Mouse (Mus musculus): ENCODE measurements around the gene Ppp4r3b. TPM values are rescaled to one million over a fixed set of nuclear protein-coding genes. Genes with fewer than 3 reads are reported as not detected.

The Ppp4r3b gene
- 10 to 100 TPM; 46.0 to 50.4 TPM for total RNA-seq (2021)

- intact Hi-C loops (cut with DNase I), result no loop called here
- peak; percentile 97 to 98 for DNase-seq (ENCODE audit: extremely low spot score in 1 of 2, low spot score in 2 of 2)
These were observed at the start of gene Ppp4r3b for GRCm38 (mm10) chr11:29172563-29173124. Ppp4r3b (plus strand) TSS chr11:29172890.

- peak; percentile 3 to 16 for DNase-seq (ENCODE audit: extremely low spot score in 1 of 2, low spot score in 2 of 2)
- intact Hi-C loops (cut with DNase I), result loop anchor here (5.0 to 10.0 kb wide), 2 partner anchors 395 to 518 kb away; no protein-coding TSS in a partner anchor
These were observed 42.8 kb upstream of the Ppp4r3b start for GRCm38 (mm10) chr11:29129862-29130384.

- intact Hi-C loops (cut with DNase I), result loop anchor here (5.0 to 10.0 kb wide), 2 partner anchors 396 to 518 kb away; no protein-coding TSS in a partner anchor
- DNase-seq (ENCODE audit: extremely low spot score in 1 of 2, low spot score in 2 of 2), result peak; percentile 91 to 94
These were observed 42.0 kb upstream of the Ppp4r3b start, which contains the start of gene Pnpt1 for GRCm38 (mm10) chr11:29130385-29131355. Pnpt1 (plus strand) TSS chr11:29130744.

GRCm38 (mm10) chr11:29140671-29141070 lies 32.0 kb upstream of the Ppp4r3b start:
- no peak for DNase-seq (ENCODE audit: extremely low spot score in 1 of 2, low spot score in 2 of 2)
- intact Hi-C loops (cut with DNase I), result no loop called here

- intact Hi-C loops (cut with DNase I), result loop anchor here (5.0 kb wide), 1 partner anchor 68 kb away; no protein-coding TSS in a partner anchor
- DNase-seq (ENCODE audit: extremely low spot score in 1 of 2, low spot score in 2 of 2), result no peak
These were observed 23.8 kb upstream of the Ppp4r3b start for GRCm38 (mm10) chr11:29148901-29149300.

- DNase-seq (ENCODE audit: extremely low spot score in 1 of 2, low spot score in 2 of 2), result no peak
- intact Hi-C loops (cut with DNase I), result no loop called here
These were observed 9.1 kb upstream of the Ppp4r3b start for GRCm38 (mm10) chr11:29163569-29163968.

- intact Hi-C loops (cut with DNase I), result no loop called here
- DNase-seq (ENCODE audit: extremely low spot score in 1 of 2, low spot score in 2 of 2), result peak; percentile 49 to 53
These were observed 715 bp upstream of the Ppp4r3b start for GRCm38 (mm10) chr11:29171959-29172391.

- intact Hi-C loops (cut with DNase I), result no loop called here
- DNase-seq (ENCODE audit: extremely low spot score in 1 of 2, low spot score in 2 of 2), result peak; percentile 51 to 73
These were observed 488 bp downstream of the Ppp4r3b start for GRCm38 (mm10) chr11:29173125-29173631.

- DNase-seq (ENCODE audit: extremely low spot score in 1 of 2, low spot score in 2 of 2), result no peak
- intact Hi-C loops (cut with DNase I), result no loop called here
These were observed 1.2 kb downstream of the Ppp4r3b start for GRCm38 (mm10) chr11:29173706-29174436.

- intact Hi-C loops (cut with DNase I), result no loop called here
- no peak for DNase-seq (ENCODE audit: extremely low spot score in 1 of 2, low spot score in 2 of 2)
These were observed 6.6 kb downstream of the Ppp4r3b start for GRCm38 (mm10) chr11:29179319-29179718.

- DNase-seq (ENCODE audit: extremely low spot score in 1 of 2, low spot score in 2 of 2), result peak; percentile 20 to 23
- intact Hi-C loops (cut with DNase I), result no loop called here
These were observed 8.0 kb downstream of the Ppp4r3b start for GRCm38 (mm10) chr11:29180657-29181056.

- intact Hi-C loops (cut with DNase I), result no loop called here
- DNase-seq (ENCODE audit: extremely low spot score in 1 of 2, low spot score in 2 of 2), result no peak
These were observed 9.1 kb downstream of the Ppp4r3b start for GRCm38 (mm10) chr11:29181751-29182150.

GRCm38 (mm10) chr11:29188981-29189380 lies 16.3 kb downstream of the Ppp4r3b start:
- intact Hi-C loops (cut with DNase I), result no loop called here
- no peak for DNase-seq (ENCODE audit: extremely low spot score in 1 of 2, low spot score in 2 of 2)

- intact Hi-C loops (cut with DNase I), result no loop called here
- DNase-seq (ENCODE audit: extremely low spot score in 1 of 2, low spot score in 2 of 2), result no peak
These were observed 31.0 kb downstream of the Ppp4r3b start for GRCm38 (mm10) chr11:29203653-29204052.

GRCm38 (mm10) chr11:29209774-29210173 lies 37.1 kb downstream of the Ppp4r3b start:
- no peak for DNase-seq (ENCODE audit: extremely low spot score in 1 of 2, low spot score in 2 of 2)
- intact Hi-C loops (cut with DNase I), result no loop called here

GRCm38 (mm10) chr11:29216196-29216595 lies 43.5 kb downstream of the Ppp4r3b start:
- intact Hi-C loops (cut with DNase I), result loop anchor here (5.0 kb wide), 1 partner anchor 69 kb away; no protein-coding TSS in a partner anchor
- no peak for DNase-seq (ENCODE audit: extremely low spot score in 1 of 2, low spot score in 2 of 2)

GRCm38 (mm10) chr11:29219055-29219454 lies 46.4 kb downstream of the Ppp4r3b start:
- no peak for DNase-seq (ENCODE audit: extremely low spot score in 1 of 2, low spot score in 2 of 2)
- intact Hi-C loops (cut with DNase I), result loop anchor here (5.0 kb wide), 1 partner anchor 72 kb away; no protein-coding TSS in a partner anchor

GRCm38 (mm10) chr11:29222310-29222709 lies 49.6 kb downstream of the Ppp4r3b start:
- intact Hi-C loops (cut with DNase I), result no loop called here

More at GRCm38 (mm10) chr11:29222310-29222709, 49.6 kb downstream of the Ppp4r3b start:
- no peak for DNase-seq (ENCODE audit: extremely low spot score in 1 of 2, low spot score in 2 of 2)

Measured in left cerebral cortex, postnatal 10 days (tissue).